Mouse (Mus musculus) ovary, postnatal 36 days (tissue): ENCODE data around the gene Tmpo.
A peak's percentile ranks its signal among the peaks of the same experiment; 100 is the strongest.

Experiments
- DNase-seq: peaks from one replicate; pipeline ENCODE4 v3.0.0; 2022; ENCODE audit warnings: low spot score, mixed read lengths

Tmpo gene

GRCm38 (mm10) chr10:91156338-91156737, 24.8 kb downstream of the Tmpo start:
- no peak for DNase-seq

- no peak for DNase-seq
Measured at GRCm38 (mm10) chr10:91153894-91154503, 27.1 kb downstream of the Tmpo start.

- DNase-seq, result no peak
Measured at GRCm38 (mm10) chr10:91145413-91145812, 35.7 kb downstream of the Tmpo start.

GRCm38 (mm10) chr10:91143313-91144230, 37.5 kb downstream of the Tmpo start:
- DNase-seq, result no peak

GRCm38 (mm10) chr10:91142654-91143191, 38.4 kb downstream of the Tmpo start:
- no peak for DNase-seq

- no peak for DNase-seq
Measured at GRCm38 (mm10) chr10:91141564-91141963, 39.6 kb downstream of the Tmpo start.

GRCm38 (mm10) chr10:91139148-91139766, 41.9 kb downstream of the Tmpo start:
- no peak for DNase-seq

- DNase-seq, result no peak
Measured at GRCm38 (mm10) chr10:91138317-91138716, 42.8 kb downstream of the Tmpo start.

- DNase-seq, result no peak
Measured at GRCm38 (mm10) chr10:91137400-91137799, 43.7 kb downstream of the Tmpo start.

- no peak for DNase-seq
Measured at GRCm38 (mm10) chr10:91135302-91135972, 45.7 kb downstream of the Tmpo start.

- no peak for DNase-seq
Measured at GRCm38 (mm10) chr10:91131565-91131964, 49.5 kb downstream of the Tmpo start.

GRCm38 (mm10) chr10:91130792-91131191, 50.3 kb downstream of the Tmpo start:
- DNase-seq, result no peak

- DNase-seq, result no peak
Measured at GRCm38 (mm10) chr10:91128551-91129160, 52.5 kb downstream of the Tmpo start.

GRCm38 (mm10) chr10:91127395-91127794, 53.7 kb downstream of the Tmpo start:
- no peak for DNase-seq

GRCm38 (mm10) chr10:91126618-91127355, 54.3 kb downstream of the Tmpo start:
- DNase-seq, result no peak

GRCm38 (mm10) chr10:91123828-91124822, 57.0 kb downstream of the Tmpo start, which contains the start of gene Slc25a3:
Gene Slc25a3 (minus strand): TSS chr10:91124059.
- peak; percentile 97 for DNase-seq

- DNase-seq, result peak; percentile 41
Measured at GRCm38 (mm10) chr10:91123281-91123827, 57.8 kb downstream of the Tmpo start.

GRCm38 (mm10) chr10:91122646-91123045, 58.5 kb downstream of the Tmpo start:
- no peak for DNase-seq

- no peak for DNase-seq
Measured at GRCm38 (mm10) chr10:91116958-91117357, 64.2 kb downstream of the Tmpo start.
